Mouse (Mus musculus) adrenal gland, adult 2 months (tissue): Measurements from ENCODE around the gene Abca12. TPM values are rescaled to one million over a fixed set of nuclear protein-coding genes. Genes with fewer than 3 reads are reported as not detected.
A peak's percentile ranks its signal among the peaks of the same experiment; 100 is the strongest.

Experiments
- DNase-seq: peaks from one replicate; pipeline ENCODE4 v3.0.0; 2021
- polyA plus RNA-seq: library from polyadenylated mRNA; depleted of rRNA; stranded (reverse); fragments of >200 nt; gene quantifications from 2 replicates; pipeline ENCODE4 v1.2.3, GENCODE M21; 2012
- total RNA-seq, 2 experiments: library from RNA; stranded (reverse); gene quantifications; 2 replicates each; pipeline ENCODE4 v1.2.3; 2021

Abca12 gene
- total and polyA plus RNA-seq, 3 experiments = not detected

DNA sequence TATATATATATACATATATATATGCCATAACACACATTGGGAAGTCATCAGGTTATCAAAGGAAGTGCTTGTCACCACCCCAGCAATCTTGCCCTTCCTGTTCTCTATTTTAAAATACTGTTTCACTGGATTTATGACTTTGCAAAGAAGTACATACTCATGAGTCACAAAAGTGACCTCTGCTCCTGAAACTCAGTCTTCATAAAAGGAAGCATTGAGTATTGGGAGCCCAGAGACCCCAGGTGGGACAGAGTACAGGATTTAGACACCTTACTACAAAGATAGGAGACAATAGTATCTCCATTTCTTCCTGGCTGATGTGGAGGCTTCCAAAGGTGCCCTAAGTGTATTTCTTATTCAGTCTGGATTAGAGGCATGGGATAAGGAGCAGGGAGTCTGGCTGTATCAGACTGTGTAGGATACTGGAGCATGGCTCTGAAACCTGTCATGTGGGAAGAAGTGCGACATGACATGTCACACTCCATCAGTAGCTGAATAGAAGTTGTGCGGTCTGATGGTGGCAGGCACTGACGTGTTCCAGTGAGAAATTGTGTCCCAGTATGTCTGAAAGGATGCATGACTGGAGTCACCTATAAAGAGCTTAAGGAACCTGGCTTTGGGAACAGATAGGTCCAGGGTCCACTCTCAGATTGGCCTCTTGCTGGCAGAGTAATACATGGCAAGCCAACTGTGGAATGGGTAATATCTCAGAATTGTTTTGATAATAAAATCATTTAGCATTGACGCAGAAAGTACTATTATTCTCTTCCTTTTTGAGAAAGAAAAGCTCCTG, 76.0 kb downstream of the Abca12 start:
- DNase-seq = no peak

DNA sequence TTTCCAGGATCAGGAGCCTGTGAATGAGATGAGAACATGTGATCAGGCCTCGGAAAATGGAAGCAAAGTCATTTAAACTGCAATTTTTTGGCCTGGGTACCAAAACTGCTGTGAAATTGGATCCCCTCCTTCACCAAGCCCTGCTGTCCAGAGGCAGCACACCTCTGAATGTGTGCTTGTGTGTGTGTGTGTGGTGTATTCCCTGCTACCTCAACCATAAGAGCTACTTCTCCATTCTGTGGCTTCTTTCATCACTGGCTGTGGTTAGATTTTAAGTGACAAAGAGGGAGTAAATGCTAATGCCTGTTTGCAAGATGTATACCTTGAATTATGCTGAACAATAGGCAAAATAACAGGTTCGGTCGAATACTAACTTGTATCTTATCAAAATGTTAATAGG, 84.4 kb downstream of the Abca12 start:
- DNase-seq = no peak

DNA sequence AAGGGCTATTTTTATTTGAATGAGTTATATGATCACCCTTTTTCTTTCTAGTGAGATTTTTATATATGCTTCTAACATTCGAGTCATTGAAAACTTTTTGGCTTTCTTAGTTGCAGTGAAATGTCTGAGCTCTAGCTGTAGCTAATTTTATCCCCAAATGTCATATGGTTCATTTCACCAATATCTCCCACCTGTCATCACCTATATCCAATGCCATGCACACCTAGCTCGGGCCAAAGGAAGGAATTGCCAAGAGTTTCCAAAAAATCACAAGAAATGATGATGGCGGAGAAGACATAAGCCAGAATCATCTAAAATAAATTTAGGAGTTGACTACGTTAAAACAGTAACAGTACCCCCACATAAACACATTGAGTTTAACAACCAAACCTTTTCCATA, 102.5 kb downstream of the Abca12 start:
- no peak for DNase-seq

DNA sequence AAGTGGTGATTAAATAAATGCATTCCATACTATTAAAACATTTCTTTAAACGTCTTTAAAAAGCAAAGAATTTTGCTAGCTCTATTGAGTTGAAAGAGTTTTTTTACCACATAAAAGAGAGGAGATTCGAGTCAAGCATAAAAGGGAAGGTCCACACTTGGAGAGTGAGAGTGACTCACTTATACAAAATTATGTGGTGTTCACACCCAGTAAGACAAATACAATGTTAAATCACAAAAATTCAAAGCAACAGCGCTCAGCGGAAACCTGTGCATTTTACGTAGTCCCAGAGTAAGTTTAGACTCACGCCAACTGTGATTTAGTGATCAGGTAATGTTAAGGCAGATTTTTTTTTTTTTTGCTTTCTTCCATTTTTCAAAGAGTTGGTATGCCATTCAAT, 104.1 kb downstream of the Abca12 start:
- DNase-seq = no peak

DNA sequence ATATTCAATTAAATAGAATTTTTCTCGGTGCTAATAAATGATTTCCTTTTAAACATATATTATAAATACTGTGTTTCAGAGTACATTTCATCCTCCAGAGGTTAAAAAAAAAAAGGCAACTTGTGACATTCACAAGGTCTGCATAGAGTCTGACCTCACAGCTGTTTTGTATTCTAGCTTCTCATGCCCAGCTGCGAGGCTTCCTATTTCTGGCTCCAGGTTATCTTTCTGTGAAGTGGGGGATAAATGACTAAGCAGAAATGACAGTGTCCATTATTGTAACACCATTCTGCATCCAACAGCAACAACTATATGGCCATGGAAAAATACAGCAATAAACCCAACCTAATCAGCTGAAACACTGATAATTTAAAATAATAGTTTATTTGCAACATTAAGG, 107.3 kb downstream of the Abca12 start:
- no peak for DNase-seq

DNA sequence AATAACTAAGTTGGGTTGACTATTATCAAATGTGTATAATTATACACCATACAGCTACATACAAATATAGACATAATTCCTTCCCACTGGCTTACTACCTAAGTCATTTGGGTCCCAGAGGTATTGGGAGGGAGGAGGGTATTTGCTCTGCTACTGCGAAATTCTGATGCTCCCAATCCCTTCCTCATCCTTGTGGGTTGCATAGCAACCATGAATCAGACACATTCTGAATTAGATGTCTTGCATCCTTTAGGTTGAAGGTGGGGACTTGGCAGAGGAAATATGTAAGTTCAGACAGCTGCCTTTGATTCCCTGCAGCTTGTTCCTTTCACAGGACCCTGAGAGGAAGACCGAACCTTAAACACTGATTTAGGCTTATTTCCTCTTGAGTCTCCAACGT, 108.5 kb downstream of the Abca12 start:
- no peak for DNase-seq

DNA sequence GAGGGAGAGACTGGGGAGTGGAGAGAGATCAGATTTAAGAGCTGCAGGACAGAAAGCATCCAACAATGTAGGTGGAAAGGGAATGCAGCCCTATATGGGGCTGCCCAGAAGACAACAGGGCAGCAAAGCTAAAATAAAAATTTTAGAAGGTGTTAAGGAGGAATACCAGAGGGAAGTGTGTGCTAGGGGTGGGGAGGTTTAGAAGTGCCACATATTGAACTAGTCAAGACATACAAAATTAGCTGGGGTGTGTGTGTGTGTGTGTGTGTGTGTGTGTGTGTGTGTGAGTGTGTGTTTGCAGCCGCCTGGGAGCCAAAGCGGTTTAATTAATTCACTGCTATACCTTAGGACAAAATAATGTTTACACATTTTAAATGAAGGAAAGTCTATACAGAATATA, 110.1 kb downstream of the Abca12 start:
- no peak for DNase-seq

DNA sequence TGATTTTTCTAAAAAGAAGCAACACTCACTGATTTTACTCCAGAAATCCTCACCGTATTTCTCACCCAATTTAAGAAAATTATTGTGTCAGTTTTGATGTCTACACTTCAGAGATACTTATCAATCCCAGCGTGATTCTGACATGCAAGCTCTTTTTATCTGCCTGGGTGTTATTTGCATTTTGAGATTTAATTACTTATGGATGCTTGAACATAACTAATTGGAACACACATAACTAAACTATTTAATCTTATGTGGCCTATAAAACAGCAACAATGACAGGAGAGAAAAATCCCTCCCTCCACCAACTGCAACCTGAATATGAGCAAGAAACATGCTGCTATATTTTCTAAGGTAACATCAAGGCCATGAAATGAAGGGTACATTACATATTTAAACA, 117.7 kb downstream of the Abca12 start:
- DNase-seq = no peak

DNA sequence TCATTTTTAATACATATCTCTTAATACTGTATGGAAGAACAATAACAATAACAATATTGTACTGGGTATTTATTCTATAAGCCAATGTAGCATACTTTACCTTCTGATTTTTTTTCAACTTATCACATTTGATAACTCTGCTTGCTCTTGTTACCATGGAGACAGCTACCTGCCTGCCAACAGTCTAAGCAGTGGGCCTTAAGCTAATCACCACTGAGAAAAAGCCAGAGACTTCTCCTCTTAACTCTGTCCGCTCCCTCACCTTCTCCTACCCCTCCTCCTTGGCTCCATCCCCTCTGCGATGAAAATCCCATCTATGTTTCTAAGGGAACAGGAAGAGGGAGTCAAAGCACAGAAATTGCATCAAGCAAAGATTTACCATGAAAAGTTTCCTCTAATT, 118.1 kb downstream of the Abca12 start:
- DNase-seq = no peak

DNA sequence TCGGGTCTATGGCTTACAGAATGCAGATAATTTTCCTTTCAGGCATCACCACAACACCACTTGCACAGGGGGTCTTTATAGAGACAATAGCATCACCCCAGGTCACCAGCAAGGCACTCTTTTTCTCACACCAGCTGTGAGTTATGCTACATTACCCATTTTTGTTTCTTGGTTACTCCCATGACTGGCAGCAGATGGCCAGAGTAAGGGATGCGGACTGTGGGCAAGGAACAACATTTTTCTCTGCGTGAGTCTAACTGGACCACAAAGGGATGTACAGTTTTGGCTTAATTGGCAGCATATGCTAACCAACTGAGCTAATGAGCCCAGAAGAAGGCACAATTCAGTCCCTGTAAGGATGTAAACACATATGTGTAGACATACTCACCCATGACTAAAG, 122.8 kb downstream of the Abca12 start:
- no peak for DNase-seq

DNA sequence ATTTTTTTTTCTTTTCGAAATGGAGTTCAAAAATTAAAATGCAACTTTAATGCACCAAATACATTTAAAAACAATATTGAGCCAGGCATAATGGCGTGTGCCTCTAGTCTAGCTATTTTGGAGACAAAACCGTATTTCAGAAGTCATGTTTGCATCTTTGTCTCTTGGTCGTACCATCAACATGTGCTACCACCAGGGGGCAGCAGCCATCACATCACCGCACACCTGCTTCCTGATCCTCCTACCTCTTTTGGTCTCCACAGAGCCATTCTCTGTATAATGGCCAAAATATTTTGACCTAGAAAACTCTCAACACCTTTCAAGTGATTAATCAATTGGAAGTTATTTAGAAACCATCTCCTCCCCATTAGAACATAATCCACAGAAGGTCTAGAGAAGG, 125.2 kb downstream of the Abca12 start:
- DNase-seq = peak; percentile 53

DNA sequence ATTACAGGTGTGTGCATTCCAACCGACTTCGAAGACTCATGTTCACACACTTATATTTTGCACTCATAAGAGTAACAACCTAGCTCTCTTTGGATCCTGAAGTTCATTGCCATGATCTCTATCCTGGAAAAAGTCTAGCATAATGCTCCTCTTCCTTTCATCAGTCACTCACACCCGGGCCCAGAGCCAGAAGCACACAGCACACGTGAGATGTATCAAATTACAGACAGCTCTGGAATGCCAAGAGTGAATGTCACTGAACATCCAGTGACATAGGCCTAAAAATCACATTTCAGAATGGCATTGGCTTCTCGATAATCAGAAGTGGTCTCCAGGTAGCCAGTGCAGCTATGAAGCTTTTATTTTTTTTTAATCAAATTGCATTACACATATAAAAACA, 137.8 kb downstream of the Abca12 start:
- peak; percentile 4 for DNase-seq

DNA sequence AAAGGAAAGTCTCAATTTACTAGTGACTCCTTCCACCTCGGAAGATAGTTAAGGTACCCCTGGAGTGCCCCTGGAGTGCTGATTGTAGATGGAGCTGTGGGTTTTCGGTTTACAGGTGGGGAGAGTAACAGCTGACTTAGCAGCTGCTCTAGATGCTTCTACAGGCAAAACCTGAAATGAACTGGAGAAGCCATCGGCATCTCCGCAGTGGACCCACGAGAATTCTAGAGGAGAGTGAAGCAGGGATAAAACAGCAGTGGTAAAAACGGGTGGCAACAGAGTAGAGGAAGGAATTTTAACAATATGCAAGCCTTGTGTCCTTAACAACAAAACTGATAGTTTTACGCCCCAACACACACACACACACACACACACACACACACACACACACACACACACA, 142.2 kb downstream of the Abca12 start:
- no peak for DNase-seq

DNA sequence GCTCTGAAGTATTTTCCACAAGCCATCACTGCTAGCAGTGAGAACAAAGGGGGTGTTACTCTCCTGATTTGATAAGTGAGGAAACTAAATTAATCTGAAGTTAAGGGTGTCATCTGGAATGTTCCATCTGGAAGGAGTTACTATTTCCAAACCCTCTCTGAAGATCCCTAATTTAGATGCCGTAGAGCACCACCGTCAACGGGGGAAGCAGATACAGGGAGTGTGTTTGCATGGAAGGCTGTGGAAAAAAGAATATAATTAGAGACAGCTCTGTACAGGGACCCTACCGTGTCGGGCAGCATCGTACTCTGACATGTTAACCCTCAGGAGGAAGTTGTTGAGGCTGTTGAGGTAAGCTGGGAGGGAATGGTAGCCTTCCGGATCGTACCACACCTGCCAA, 142.6 kb downstream of the Abca12 start:
- no peak for DNase-seq

DNA sequence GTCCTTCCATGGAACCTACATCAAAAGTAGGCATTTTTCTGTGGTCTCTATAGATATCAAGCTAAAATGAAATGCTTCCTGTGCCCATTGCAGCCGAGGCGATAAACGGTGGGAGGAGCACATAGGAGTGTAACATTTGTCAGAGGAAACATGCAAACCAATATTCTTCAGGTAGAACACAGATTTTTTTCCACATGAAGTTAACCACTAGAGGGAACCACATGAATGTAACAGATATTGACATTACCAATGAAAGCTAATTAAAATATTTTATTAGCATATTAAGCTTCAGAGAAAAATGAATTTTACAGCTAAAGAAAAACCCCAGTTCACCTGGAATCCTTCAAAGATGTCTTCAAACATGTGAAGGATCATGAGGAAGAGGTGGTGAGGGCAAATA, 144.6 kb downstream of the Abca12 start:
- DNase-seq = no peak

DNA sequence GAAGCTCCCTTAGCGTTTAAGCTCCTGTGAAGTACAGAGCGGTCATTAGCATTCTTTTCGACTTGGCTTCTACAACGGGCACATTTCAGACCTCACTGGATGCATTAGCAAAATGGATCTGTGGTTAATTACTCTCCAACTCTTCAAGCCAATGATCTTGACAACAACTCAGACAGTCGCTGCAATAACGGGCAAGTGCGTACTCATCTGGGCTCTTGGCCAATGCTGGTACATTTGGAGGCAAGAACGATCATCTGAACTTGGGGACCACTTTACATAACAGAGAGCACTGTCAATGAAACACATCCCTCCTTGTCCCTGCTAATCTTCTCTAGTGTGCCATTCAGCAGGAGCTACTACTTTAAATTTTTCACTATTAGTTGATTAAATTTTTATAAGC, 148.1 kb downstream of the Abca12 start:
- no peak for DNase-seq

DNA sequence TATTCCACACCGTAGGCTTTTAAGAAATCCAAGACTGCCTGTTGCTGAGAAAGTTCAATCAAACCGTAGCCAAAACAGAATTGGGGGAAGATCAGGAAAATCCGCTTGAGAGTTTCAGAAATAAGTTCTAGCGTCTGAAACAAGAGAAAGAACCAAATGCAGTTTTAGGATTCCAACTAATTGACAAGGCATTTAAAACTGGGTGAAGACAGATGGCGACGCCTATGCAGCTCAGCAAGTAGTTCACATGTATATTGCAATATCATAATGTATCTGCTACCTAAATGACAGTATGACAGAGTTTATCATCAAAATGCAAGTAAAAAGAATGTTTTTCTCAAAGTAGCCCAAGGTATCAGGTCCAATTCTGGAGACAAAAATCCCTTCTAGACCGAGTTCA, 151.2 kb downstream of the Abca12 start:
- DNase-seq = no peak

DNA sequence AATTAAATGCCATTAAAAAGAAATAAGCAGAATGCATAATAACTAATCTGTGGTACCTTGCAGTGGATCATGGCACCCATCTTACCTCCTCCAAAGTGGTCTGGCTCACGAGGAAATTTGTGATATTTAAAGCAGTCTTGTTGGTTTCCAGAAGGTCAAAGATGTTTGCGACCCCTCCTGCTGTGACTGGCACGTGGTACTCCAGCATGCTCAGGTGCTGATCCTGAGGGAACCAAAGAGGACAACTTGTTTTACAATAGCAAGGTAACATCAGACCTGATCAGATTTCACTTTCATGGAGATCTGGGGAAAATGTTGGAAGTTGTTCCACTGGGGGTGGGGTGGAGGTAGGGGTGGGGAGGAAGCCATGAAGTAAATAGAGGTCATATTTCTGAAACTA, 170.1 kb downstream of the Abca12 start:
- DNase-seq = no peak

DNA sequence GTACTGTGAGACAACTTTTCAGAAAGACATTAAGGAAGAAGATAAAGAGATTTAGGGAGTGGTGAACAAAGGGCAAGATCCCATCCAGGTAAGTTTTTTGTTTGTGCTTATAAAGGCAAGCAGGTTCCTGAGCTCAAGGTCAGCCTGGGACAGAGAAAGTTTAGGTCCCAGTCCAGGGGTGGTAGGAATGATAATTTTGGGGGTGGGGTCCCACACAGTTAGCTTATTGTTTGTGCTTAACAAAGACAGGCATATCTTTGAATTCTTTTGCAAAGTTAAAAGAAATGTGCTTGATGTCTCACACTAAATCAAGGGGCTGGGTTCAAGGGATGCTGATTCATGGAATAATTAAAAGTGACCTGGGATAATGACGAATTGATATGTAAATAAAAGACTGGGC, 173.3 kb downstream of the Abca12 start:
- no peak for DNase-seq

DNA sequence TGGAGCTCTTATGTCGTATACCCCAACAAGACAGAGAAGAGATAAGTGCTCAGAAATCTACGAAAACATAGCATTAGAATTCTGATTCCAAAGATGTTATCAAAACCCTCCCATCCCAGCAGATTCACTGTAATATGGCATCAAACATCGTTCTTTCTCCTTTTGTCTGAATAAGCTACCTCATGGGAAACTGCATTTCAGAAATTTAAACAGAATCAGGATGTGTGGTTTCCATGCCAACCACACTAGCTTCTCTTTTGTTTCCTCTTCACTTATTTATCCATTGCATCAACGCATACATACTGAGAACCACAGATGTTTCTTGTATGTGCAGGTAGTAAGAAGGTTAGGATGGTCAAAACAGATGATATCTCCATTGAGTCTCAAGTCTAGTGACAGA, 175.1 kb downstream of the Abca12 start:
- DNase-seq = no peak

DNA sequence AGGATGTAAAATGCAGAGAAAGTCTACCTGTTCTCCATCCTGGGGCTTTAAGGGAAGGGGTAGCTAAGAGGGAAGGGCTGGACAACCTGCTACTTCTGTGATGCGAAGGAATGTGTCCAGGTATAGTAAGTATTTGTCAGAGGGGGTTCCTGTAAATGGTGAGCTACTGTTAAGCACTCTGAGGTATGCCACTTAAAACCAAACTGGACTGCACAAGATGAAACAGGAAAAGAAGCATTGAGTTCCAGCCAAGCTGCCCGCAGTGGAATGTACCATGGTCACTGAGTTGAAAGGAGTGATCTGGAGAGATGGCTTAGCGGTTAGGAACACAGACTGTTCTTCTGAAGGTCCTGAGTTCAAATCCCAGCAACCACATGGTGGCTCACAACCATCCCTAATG, 179.4 kb downstream of the Abca12 start:
- no peak for DNase-seq

DNA sequence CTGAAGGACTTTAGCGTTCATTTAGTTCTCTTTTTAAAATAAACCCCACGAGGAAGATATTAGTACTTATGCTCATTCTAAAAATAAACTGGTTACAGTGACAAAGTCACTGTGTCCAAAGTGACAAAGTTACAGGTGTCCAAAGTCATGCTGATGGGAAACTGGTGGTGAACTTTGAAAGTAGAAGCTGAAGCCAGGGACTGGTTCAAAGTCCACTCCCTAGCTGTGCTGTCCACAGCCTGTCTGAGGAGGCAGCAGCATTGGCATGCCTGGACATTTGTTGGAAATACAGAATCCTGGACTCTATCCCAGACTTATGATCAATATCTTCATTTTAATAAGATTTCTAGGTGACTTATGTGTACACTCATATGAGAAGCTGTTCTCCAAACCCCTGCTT, 183.5 kb downstream of the Abca12 start:
- no peak for DNase-seq

DNA sequence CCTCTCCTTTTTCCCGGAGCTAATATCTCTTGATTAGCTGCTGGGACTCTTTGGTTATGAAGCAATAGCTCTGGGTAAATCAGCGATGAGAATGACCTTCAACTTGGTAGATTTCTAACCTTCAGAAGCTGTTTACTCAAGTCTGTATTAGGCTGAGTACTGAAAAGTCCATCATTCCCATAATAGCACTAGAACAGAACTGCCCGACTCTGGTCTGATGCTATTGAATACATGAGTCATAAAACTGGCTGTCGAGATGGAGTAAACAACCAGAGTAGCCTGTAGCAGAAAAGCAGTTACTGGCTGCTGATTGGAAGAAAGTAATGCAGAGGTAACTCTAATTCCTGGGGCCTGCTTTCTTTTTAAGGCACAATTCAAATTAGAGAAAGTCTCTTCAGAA, 211.1 kb downstream of the Abca12 start:
- DNase-seq = peak; percentile 10

DNA sequence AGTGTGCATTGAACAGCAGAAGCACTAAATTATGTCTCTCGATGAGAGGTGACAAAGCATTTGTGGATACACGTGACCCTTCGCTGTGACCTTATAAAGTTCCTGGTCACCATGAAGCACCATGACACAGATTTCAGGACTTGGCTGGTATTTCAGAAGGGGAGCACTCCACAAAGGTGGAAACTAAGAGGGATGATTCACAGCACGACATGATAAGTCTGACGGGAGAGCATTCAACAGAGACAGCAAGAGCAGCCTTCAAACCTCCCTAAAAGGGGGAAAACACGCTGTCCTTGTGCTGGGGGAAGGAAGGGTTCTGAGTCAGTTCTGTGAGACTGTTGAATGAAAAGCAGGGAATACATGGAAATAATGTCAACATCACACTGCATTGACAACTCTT, 218.5 kb downstream of the Abca12 start:
- DNase-seq = peak; percentile 64

DNA sequence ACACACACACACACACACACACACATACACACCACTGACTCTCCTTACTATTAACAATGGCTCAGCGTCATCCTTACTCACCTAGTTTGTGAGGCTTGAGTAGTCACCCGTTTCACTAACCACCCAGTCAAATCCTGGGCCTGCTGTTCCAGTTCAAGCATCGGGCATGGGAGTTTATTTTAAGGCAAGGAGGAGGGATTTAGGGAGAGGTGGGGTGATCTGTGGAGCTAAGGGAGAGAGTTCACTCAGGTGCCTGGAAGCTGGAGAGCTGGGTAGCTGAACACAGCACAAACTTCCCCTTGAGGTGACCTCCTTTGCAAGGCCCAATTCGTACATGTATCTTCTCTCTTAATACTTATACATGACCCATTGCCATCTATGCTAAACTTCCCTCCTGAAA, 219.4 kb downstream of the Abca12 start:
- no peak for DNase-seq
